Mouse (Mus musculus) embryonic facial prominence, embryonic 15.5 days (tissue): ENCODE results near the gene Gpr19. TPM values are rescaled to one million over a fixed set of nuclear protein-coding genes. Genes with fewer than 3 reads are reported as not detected.

Experiments used
- ATAC-seq: fragments of 200-750 bp; cut with Nextera tagmentation; 2 replicates; pipeline ENCODE4 v1.8.0; 2017; ENCODE audit warnings: low read depth, moderate TSS enrichment; ENCODE audit not compliant: insufficient number of reproducible peaks, low FRiP score, low TSS enrichment
- H3K27ac ChIP-seq: fragments of 300-500 bp; sonication (generic); replicated peaks from 2 replicates; pipeline ENCODE4 v1.5.1; 2015; ENCODE audit warnings: mild to moderate bottlenecking, inconsistent platforms
- H3K27me3 ChIP-seq: fragments of 300-500 bp; sonication (generic); 2 replicates; pipeline ENCODE4 v1.6.1; 2015; ENCODE audit warnings: inconsistent platforms
- H3K36me3 ChIP-seq: fragments of 300-500 bp; sonication (generic); 2 replicates; pipeline ENCODE4 v1.6.1; 2015; ENCODE audit warnings: mild to moderate bottlenecking, inconsistent platforms
- H3K4me1 ChIP-seq: fragments of 300-500 bp; sonication (generic); 2 replicates; pipeline ENCODE4 v1.6.1; 2015; ENCODE audit warnings: inconsistent platforms
- H3K4me2 ChIP-seq: fragments of 300-500 bp; sonication (generic); replicated peaks from 2 replicates; pipeline ENCODE4 v1.6.1; 2015; ENCODE audit warnings: mild to moderate bottlenecking, inconsistent platforms
- H3K4me3 ChIP-seq: fragments of 300-500 bp; sonication (generic); replicated peaks from 2 replicates; pipeline ENCODE4 v1.5.1; 2015; ENCODE audit warnings: mild to moderate bottlenecking, inconsistent platforms
- H3K9ac ChIP-seq: fragments of 300-500 bp; sonication (generic); 2 replicates; pipeline ENCODE4 v1.6.1; 2015; ENCODE audit warnings: inconsistent platforms
- H3K9me3 ChIP-seq: fragments of 300-500 bp; sonication (generic); replicated peaks from 2 replicates; pipeline ENCODE4 v1.6.1; 2016; ENCODE audit warnings: inconsistent platforms
- WGBS: fragments of 180-500 bp; shearing (Covaris S2); methylation state at CpG from one replicate; pipeline ENCODE4 v1.1.7; 2015; 5-methylcytosine and 5-hydroxymethylcytosine counted together
- polyA plus RNA-seq: library from polyadenylated mRNA; unstranded; fragments of >200 nt; fragmentation: Nextera tagmentation; extraction: Ambion mirVana; gene quantifications from 2 replicates; pipeline ENCODE4 v1.2.1, GENCODE M21; 2015

The Gpr19 gene
- polyA plus RNA-seq, 1 experiment from 2014 or later = 6.8 TPM

DNA sequence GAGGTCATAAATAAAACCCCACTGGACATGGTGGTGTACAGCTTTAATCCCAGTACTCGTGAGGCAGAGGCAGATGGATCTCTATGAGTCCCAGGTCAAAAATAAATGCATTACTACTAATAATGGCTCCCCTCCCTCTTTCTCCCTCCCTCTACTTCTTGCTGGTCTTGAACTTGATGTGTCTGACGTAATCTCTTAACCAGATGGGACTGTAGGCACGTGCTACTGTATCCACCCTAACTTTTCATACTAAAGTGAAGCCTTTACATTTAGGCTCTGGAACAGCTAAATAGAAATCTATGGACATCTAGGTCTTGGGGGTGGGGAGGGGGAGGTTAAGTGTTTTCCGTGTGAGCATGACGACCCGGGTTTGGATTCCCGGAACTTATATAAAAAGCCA, 32.0 kb upstream of the Gpr19 start:
- ATAC-seq = no peak
- Histone ChIP-seq H3K27me3 (no peaks in the 10 kb centered on the region), H3K27ac (no peak overlapping the region), H3K36me3 (no peaks in the 10 kb centered on the region; the same call in 1 of the 2 replicates), H3K4me1 (peaks cover 37% of the 10 kb centered on the region), H3K4me3 (peak overlapping the region; percentile 58), H3K9ac (no peak overlapping the region), H3K4me2 (peak overlapping the region; percentile 82), H3K9me3 (no peaks in the 10 kb centered on the region)
- WGBS = 71% methylated on average over 7 of the region's 7 CpGs

DNA sequence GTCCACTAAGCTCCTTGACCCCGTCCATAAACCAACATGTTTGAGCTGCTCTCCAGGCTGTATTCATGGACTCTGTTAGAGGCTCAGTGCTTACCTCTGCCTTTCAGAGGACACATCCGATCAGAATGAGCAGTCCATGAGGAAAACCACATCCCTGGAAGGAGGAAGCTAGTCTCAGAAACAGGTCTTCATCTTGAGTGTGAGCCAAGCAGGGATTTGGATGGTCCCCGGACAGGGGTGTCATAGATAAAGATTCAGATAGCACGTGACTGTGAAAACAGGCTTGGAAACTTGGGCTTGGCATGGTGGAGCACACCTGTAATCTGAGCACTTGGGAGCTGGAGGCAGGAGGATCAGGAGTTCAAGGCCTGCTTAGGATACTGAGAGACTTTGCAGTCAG, 31.5 kb upstream of the Gpr19 start:
- WGBS = 43% methylated on average over 4 of the region's 4 CpGs
- Histone ChIP-seq H3K4me3 (peak overlapping the region; percentile 58), H3K27ac (no peak overlapping the region), H3K9me3 (no peaks in the 10 kb centered on the region), H3K9ac (no peak overlapping the region), H3K4me2 (peak overlapping the region; percentile 82), H3K4me1 (peaks cover 37% of the 10 kb centered on the region), H3K27me3 (no peaks in the 10 kb centered on the region), H3K36me3 (no peaks in the 10 kb centered on the region; the same call in 1 of the 2 replicates)
- ATAC-seq = no peak

GRCm38 (mm10) chr6:134928889-134929310, 30.5 kb upstream of the Gpr19 start:
- WGBS = 0% methylated on average over 15 of the region's 15 CpGs
- no peaks in the 10 kb centered on the region for H3K36me3 ChIP-seq
- peak overlapping the region; percentile 82 for H3K4me2 ChIP-seq
- peak overlapping the region; percentile 99 for H3K27ac ChIP-seq
- H3K27me3 ChIP-seq = no peaks in the 10 kb centered on the region
- peaks cover 38% of the 10 kb centered on the region for H3K4me1 ChIP-seq
- peak; percentile 9 for ATAC-seq
- no peaks in the 10 kb centered on the region for H3K9me3 ChIP-seq
- 0 out of 2 replicates have a peak overlapping the region, but pooled peaks have one; percentile 28 for H3K9ac ChIP-seq
- peak overlapping the region; percentile 58 for H3K4me3 ChIP-seq

DNA sequence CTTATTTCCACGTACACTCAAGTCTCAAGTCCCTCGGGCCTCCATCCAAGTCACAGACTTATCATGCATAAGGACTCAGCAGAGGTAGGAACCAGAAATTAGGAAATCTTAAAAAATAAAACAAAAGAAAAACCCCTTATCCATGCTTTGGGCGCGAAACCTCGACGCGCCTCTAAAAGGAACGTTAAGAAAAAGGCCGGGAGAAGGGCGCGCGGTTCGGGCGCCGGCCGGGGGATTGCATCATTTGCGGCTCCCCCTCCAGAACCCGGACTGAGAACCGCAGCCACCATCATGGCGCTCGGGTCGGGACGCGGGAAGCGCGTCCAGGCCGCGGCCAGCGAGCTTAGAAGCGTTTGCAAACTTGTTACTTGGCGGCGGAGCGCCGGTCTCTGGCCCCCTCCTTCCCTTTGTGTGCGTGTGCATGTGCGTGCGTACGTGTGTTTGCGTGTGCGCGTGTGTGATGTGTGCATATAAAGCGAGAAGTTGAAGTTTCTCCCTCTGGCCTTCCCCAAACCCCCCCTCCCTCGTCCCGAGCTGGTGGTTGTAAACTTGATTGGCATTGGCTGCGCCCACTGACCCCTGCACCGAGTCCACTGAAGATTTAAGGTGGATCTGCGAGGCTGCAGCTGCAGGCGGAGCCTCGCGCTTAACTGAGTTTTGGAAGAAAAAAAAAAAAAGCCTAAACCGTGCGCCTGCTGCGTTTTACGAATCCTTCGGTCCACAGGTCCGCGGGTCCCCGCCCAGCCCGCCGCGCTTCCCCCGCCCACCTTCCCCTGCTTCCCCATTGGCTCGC, 29.9 kb upstream of the Gpr19 start:
- ATAC-seq = peak; percentile 91
- Histone ChIP-seq H3K4me1 (peaks cover 44% of the 10 kb centered on the region), H3K4me2 (peak overlapping the region; percentile 82), H3K9me3 (no peaks in the 10 kb centered on the region), H3K36me3 (no peaks in the 10 kb centered on the region), H3K27ac (peak overlapping the region; percentile 99), H3K9ac (peak overlapping the region; percentile 52), H3K27me3 (no peaks in the 10 kb centered on the region), H3K4me3 (peak overlapping the region; percentile 58)
- WGBS = under 1% methylated on average over 63 of the region's 63 CpGs

GRCm38 (mm10) chr6:134927595-134928095, 29.3 kb upstream of the Gpr19 start:
- Histone ChIP-seq H3K4me3 (peak overlapping the region; percentile 58), H3K36me3 (no peaks in the 10 kb centered on the region), H3K4me2 (peak overlapping the region; percentile 82), H3K27ac (peak overlapping the region; percentile 99), H3K27me3 (no peaks in the 10 kb centered on the region), H3K9ac (peak overlapping the region; percentile 52), H3K9me3 (no peaks in the 10 kb centered on the region), H3K4me1 (peaks cover 42% of the 10 kb centered on the region)
- WGBS = 1% methylated on average over 13 of the region's 13 CpGs
- no peak for ATAC-seq

DNA sequence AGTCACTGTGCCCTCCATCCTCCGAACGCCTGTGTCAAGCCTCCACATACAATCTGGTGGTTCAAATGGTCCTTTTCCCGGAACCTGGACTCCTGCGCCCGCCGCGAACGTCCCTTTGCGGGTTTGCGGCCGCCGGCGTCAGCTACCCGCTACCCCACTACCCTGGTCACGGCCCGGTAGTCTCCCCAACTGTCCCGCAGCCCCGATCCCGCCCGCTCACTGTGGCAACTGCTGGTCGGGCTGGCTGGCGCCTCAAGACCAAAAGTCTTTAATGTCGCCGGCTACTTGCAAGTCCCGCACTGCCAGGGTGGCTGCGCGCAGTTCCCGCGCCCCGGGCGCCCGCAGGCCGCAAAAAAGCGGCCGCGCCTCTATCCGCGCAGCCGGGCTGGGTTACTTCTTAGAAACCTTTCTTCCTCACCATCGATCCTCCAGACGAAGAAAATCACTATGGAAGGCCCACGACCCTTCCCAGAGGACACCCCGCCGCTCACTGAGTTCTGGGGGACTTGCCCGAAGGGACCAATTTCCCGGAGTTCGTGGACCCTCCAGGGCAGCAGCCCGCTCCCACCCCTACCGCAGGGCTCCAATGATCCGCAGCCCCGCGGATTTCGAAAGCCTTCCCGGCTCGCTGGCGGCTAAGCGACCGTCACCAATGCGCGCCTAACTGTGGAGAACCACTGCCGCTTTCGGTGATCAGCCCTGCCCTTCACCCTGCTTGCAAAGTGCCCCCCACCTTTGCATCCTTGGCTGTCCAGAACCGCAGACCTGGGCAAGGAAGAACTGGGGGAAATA, 28.6 kb upstream of the Gpr19 start:
- peak overlapping the region; percentile 58 for H3K4me3 ChIP-seq
- WGBS = under 1% methylated on average over 63 of the region's 63 CpGs
- H3K4me1 ChIP-seq = peaks cover 45% of the 10 kb centered on the region
- H3K27me3 ChIP-seq = no peaks in the 10 kb centered on the region
- peak overlapping the region; percentile 99 for H3K27ac ChIP-seq
- H3K36me3 ChIP-seq = no peaks in the 10 kb centered on the region
- ATAC-seq = no peak; the same call in 1 of the 2 replicates
- H3K4me2 ChIP-seq = peak overlapping the region; percentile 82
- H3K9ac ChIP-seq = peak overlapping the region; percentile 52
- H3K9me3 ChIP-seq = no peaks in the 10 kb centered on the region

DNA sequence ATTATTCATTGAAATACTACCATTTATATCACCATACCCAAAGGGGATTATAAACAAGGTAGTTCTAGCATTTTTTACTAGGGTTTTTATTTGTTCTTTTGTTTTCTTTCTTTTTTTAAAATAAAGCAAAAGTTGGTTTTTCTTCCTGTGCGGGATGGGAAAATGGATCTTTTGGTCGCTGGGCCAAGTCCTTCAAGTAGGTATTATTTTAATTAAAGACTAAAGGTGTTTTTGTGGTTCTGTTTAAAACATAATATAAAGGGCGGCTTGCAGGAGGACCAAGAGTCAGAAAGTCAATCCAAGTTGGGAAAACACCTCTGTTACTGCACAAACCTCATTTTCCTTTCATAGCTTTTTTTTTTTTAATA, 27.9 kb upstream of the Gpr19 start:
- Histone ChIP-seq H3K36me3 (no peaks in the 10 kb centered on the region), H3K4me3 (peak overlapping the region; percentile 58), H3K9me3 (no peaks in the 10 kb centered on the region), H3K4me2 (peak overlapping the region; percentile 82), H3K9ac (peak overlapping the region; percentile 52), H3K4me1 (peaks cover 48% of the 10 kb centered on the region), H3K27me3 (no peaks in the 10 kb centered on the region), H3K27ac (peak overlapping the region; percentile 99)
- ATAC-seq = no peak
- 40% methylated on average over 3 of the region's 3 CpGs for WGBS

DNA sequence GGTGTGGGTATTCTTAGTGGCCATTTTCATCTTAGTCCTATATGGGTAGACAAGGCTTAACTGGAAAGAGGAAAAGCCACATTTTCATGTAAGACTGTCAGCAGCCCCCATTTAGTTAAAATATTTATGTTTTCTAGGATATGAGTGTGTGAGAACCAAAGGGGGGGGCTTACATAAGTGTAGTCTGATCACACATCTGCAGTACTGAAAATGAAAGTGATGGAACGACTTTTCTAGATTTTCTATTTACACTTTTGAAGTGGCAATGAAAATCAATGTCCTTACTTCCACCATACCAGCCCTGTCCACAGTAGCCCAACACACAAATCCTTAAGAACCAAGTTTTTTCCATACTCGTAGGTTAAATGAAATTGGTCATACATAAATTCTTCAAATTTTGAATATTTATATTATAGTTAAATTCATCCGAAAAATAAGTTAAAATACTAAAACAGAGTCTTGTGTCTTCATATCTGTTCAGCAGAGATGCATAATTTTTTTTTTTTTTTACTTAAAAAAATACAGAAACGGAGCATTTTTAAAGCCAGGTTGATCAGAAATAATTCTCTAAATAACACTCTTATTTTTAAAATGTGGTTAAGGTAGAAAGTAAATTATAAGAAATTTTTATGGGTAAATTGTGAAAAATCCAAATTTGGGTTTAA, 27.4 kb upstream of the Gpr19 start:
- Histone ChIP-seq H3K9me3 (no peaks in the 10 kb centered on the region), H3K27me3 (no peaks in the 10 kb centered on the region), H3K27ac (no peak overlapping the region), H3K9ac (no peak overlapping the region), H3K36me3 (no peaks in the 10 kb centered on the region), H3K4me1 (peaks cover 43% of the 10 kb centered on the region), H3K4me2 (no peak overlapping the region), H3K4me3 (no peak overlapping the region)
- 69% methylated on average over 4 of the region's 4 CpGs for WGBS
- no peak for ATAC-seq

- H3K9ac ChIP-seq = no peak overlapping the region
- no peak overlapping the region for H3K4me2 ChIP-seq
- H3K27me3 ChIP-seq = no peaks in the 10 kb centered on the region
- ATAC-seq = no peak
- WGBS = 61% methylated on average over 3 of the region's 3 CpGs
- no peak overlapping the region for H3K27ac ChIP-seq
- no peaks in the 10 kb centered on the region for H3K36me3 ChIP-seq
- no peaks in the 10 kb centered on the region for H3K9me3 ChIP-seq
- H3K4me1 ChIP-seq = peaks cover 38% of the 10 kb centered on the region
- no peak overlapping the region for H3K4me3 ChIP-seq
Observed at GRCm38 (mm10) chr6:134924262-134924661, 25.9 kb upstream of the Gpr19 start.

DNA sequence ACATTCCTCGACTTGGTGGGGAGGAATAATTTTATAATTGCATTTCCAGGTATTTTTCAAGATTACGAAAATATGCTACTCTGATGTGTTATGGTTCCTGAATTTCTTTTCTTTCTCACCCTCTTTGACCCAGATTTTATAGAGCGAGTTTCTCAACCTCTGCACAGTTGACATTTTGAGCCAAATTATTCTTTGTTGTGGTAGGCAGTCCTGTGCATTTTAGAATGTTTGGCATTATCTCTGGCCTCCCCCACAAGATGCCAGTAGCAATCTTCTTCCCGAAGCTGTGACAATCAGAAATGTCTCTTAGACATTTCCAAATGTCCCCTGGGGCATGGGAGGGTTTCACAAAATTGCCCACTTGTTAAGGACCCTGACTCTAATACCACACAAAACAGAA, 25.3 kb upstream of the Gpr19 start:
- H3K4me2 ChIP-seq = peak overlapping the region; percentile 34; the same call in 1 of the 2 replicates
- no peak for ATAC-seq
- H3K27me3 ChIP-seq = no peaks in the 10 kb centered on the region
- 51% methylated on average over 4 of the region's 4 CpGs for WGBS
- H3K4me3 ChIP-seq = no peak overlapping the region; the same call in 1 of the 2 replicates
- H3K4me1 ChIP-seq = peaks cover 42% of the 10 kb centered on the region
- H3K27ac ChIP-seq = no peak overlapping the region
- H3K9ac ChIP-seq = no peak overlapping the region
- no peaks in the 10 kb centered on the region for H3K9me3 ChIP-seq
- H3K36me3 ChIP-seq = no peaks in the 10 kb centered on the region
